Mouse (Mus musculus) CH12.LX (cell line): ENCODE data around the gene Pbx1.

ENCODE experiments used
- CHD2 ChIP-seq: IDR thresholded peaks from 2 replicates; pipeline ENCODE4 v1.6.1; 2011; ENCODE audit warnings: low read length, improper control_type of control experiment
- CTCF ChIP-seq, 2 experiments: IDR thresholded peaks in 1 of 2; conservative IDR thresholded peaks in 1 of 2; 2 replicates each; pipeline ENCODE4 v1.5.1; 2011 to 2012; ENCODE audit warnings: low read depth in 2 of 2, low read length in 2 of 2, improper control_type of control experiment in 1 of 2, inconsistent platforms in 1 of 2, mild to moderate bottlenecking in 1 of 2, moderate library complexity in 1 of 2
- MAFK ChIP-seq: IDR thresholded peaks from 2 replicates; pipeline ENCODE4 v1.6.1; 2011; ENCODE audit warnings: low read length, improper control_type of control experiment; ENCODE audit not compliant: insufficient replicate concordance
- MXI1 ChIP-seq: IDR thresholded peaks from 2 replicates; pipeline ENCODE4 v1.6.1; 2011; ENCODE audit warnings: mild to moderate bottlenecking, low read depth, low read length, improper control_type of control experiment
- NELFE ChIP-seq: IDR thresholded peaks from 2 replicates; pipeline ENCODE4 v1.6.1; 2011; ENCODE audit warnings: low read depth, low read length, improper control_type of control experiment
- RAD21 ChIP-seq: IDR thresholded peaks from 2 replicates; pipeline ENCODE4 v1.6.1; 2011; ENCODE audit warnings: low read depth, mild to moderate bottlenecking, low read length, improper control_type of control experiment, moderate library complexity
- TCF12 ChIP-seq: IDR thresholded peaks from 2 replicates; pipeline ENCODE4 v1.6.1; 2014; ENCODE audit warnings: low read depth, mild to moderate bottlenecking, inconsistent platforms, low read length, improper control_type of control experiment
- UBTF ChIP-seq: IDR thresholded peaks from 2 replicates; pipeline ENCODE4 v1.6.1; 2012; ENCODE audit warnings: low read depth, mild to moderate bottlenecking, inconsistent platforms, low read length, improper control_type of control experiment, moderate library complexity
- ZC3H11A ChIP-seq: IDR thresholded peaks from 2 replicates; pipeline ENCODE4 v1.6.1; 2012; ENCODE audit warnings: low read depth, mild to moderate bottlenecking, inconsistent platforms, low read length, improper control_type of control experiment

DNA sequence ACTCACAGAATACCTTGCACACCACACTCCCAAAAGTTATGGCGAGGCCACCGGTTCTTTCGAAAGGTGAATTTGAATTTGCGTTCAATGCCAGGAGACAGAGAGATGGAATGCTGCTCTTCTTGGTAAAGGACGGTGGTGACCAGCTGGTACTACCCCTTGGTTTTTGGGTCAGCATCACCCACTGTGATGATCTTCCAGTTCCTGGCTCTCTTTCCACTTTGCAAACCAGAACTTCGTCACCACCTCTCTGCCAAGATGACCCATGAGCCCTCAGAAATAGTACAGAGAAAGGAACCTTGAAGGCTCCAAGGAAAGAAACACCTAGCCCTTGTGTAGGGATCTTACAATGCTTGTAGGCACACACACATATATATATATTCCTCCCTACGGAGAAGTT is 209.3 kb downstream of the Pbx1 start:
- TF ChIP-seq CTCF (conservative IDR thresholded peaks at IDR 0.05 in 1 of 2, IDR thresholded peaks at IDR 0.05 in 1 of 2; ENCODE audit: low read depth in 2 of 2, low read length in 2 of 2) (no peak), RAD21 (no peak), NELFE (no peak), UBTF (no peak), CHD2 (no peak), MXI1 (no peak), TCF12 (no peak), ZC3H11A (no peak), MAFK (no peak)
